In genomic region chr1:138507014-138507413, GRCm38 (mm10) we compare ENCODE assay signal across 9 mouse cellular contexts.
DNase-seq lines count a peak whose midpoint lies in the region; ATAC-seq lines count a peak whose summit lies in the region.
"Had no signal": no experiment of that assay in that cellular context is flagged by ENCODE, and none has a peak within 500 bp of the region (broad histone marks: within the 10 kb centered on the region; RNA-seq: fewer than 3 reads in every experiment).

No protein-coding gene starts in this region.

- no peak overlapping the region for H3K9ac ChIP-seq in hindbrain, embryonic 12.5 days
- no peak overlapping the region for H3K9ac ChIP-seq in hindbrain, embryonic 13.5 days
- H3K9ac ChIP-seq in forebrain, embryonic 11.5 days (ENCODE audit: low read length) = no peak overlapping the region
- no peak overlapping the region for H3K9ac ChIP-seq in neural tube, embryonic 15.5 days (replicated peaks)

- no peaks in the 10 kb centered on the region for H3K36me3 ChIP-seq in hindbrain, embryonic 12.5 days
- no peaks in the 10 kb centered on the region for H3K36me3 ChIP-seq in hindbrain, embryonic 13.5 days
- no peaks in the 10 kb centered on the region for H3K36me3 ChIP-seq in forebrain, embryonic 11.5 days (ENCODE audit: control insufficient read depth, insufficient read depth, low read length)
- no peaks in the 10 kb centered on the region for H3K36me3 ChIP-seq in neural tube, embryonic 15.5 days

- WGBS in hindbrain, embryonic 12.5 days = 50% methylated on average over 4 of the region's 4 CpGs
- 34% methylated on average over 4 of the region's 4 CpGs for WGBS in hindbrain, embryonic 13.5 days
- 35% methylated on average over 4 of the region's 4 CpGs for WGBS in forebrain, embryonic 11.5 days
- WGBS in neural tube, embryonic 15.5 days = 21% methylated on average over 4 of the region's 4 CpGs

- 0 out of 2 replicates have a peak, but pooled peaks cover 5% of the 10 kb centered on the region for H3K27me3 ChIP-seq in hindbrain, embryonic 12.5 days
- no peaks in the 10 kb centered on the region; the same call in 1 of the 2 replicates for H3K27me3 ChIP-seq in hindbrain, embryonic 13.5 days
- H3K27me3 ChIP-seq in forebrain, embryonic 11.5 days (ENCODE audit: control insufficient read depth, insufficient read depth, low read length) = no peaks in the 10 kb centered on the region
- H3K27me3 ChIP-seq in neural tube, embryonic 15.5 days (replicated peaks) = no peaks in the 10 kb centered on the region

- H3K4me3 ChIP-seq in hindbrain, embryonic 12.5 days = no peak overlapping the region
- no peak overlapping the region for H3K4me3 ChIP-seq in hindbrain, embryonic 13.5 days
- no peak overlapping the region for H3K4me3 ChIP-seq in forebrain, embryonic 11.5 days (ENCODE audit: low read depth, low read length)
- no peak overlapping the region for H3K4me3 ChIP-seq in neural tube, embryonic 15.5 days (replicated peaks)
- H3K4me3 ChIP-seq: erythroblast, embryonic 14.5 days had no signal

- H3K4me1 ChIP-seq in hindbrain, embryonic 12.5 days = peaks cover 20% of the 10 kb centered on the region
- H3K4me1 ChIP-seq in hindbrain, embryonic 13.5 days (replicated peaks) = peaks cover 28% of the 10 kb centered on the region
- H3K4me1 ChIP-seq in forebrain, embryonic 11.5 days (replicated peaks; ENCODE audit: control insufficient read depth, insufficient read depth, low read length) = peaks cover 4% of the 10 kb centered on the region
- peaks cover 12% of the 10 kb centered on the region for H3K4me1 ChIP-seq in neural tube, embryonic 15.5 days

- H3K9me3 ChIP-seq in hindbrain, embryonic 12.5 days (replicated peaks) = no peaks in the 10 kb centered on the region
- no peaks in the 10 kb centered on the region for H3K9me3 ChIP-seq in hindbrain, embryonic 13.5 days
- no peaks in the 10 kb centered on the region for H3K9me3 ChIP-seq in forebrain, embryonic 11.5 days (ENCODE audit: control insufficient read depth, low read length)
- H3K9me3 ChIP-seq in neural tube, embryonic 15.5 days (replicated peaks) = no peaks in the 10 kb centered on the region

- no peak for DNase-seq in forebrain, embryonic 11.5 days (ENCODE audit: low spot score)
- DNase-seq in lung, adult 18-20 months = peak; percentile 26 to 56
- no peak for DNase-seq in spleen, adult 12 weeks (ENCODE audit: low spot score)
- DNase-seq in right cerebral cortex, postnatal 14 days = no peak
- no peak for DNase-seq in spleen, postnatal 14 days (ENCODE audit: low spot score in 2 of 2)

- H3K4me2 ChIP-seq in hindbrain, embryonic 12.5 days (replicated peaks) = no peak overlapping the region
- H3K4me2 ChIP-seq in hindbrain, embryonic 13.5 days = no peak overlapping the region
- no peak overlapping the region for H3K4me2 ChIP-seq in forebrain, embryonic 11.5 days (ENCODE audit: low read depth, low read length, severe bottlenecking)
- H3K4me2 ChIP-seq in neural tube, embryonic 15.5 days = no peak overlapping the region

- peak; percentile 38; the same call in 1 of the 2 replicates for ATAC-seq in hindbrain, embryonic 12.5 days (ENCODE audit: low FRiP score)
- ATAC-seq in hindbrain, embryonic 13.5 days (ENCODE audit: low FRiP score) = no peak
- ATAC-seq in forebrain, embryonic 11.5 days (replicated peaks; ENCODE audit: low FRiP score) = peak; percentile 65
- 0 out of 2 replicates have a peak, but pooled peaks have one; percentile 30 for ATAC-seq in neural tube, embryonic 15.5 days (ENCODE audit: low FRiP score)

- H3K27ac ChIP-seq in hindbrain, embryonic 12.5 days = no peak overlapping the region
- H3K27ac ChIP-seq in hindbrain, embryonic 13.5 days = no peak overlapping the region
- H3K27ac ChIP-seq in forebrain, embryonic 11.5 days (ENCODE audit: low read depth, low read length) = peak overlapping the region; percentile 7; the same call in 1 of the 2 replicates
- no peak overlapping the region for H3K27ac ChIP-seq in neural tube, embryonic 15.5 days (replicated peaks)

Comparison
In these comparisons a context has a peak if more than half of its experiments do, and no peak if none do; other contexts are left out.
1. DNase-seq: peak in lung, adult 18-20 months (2 of 2); none in forebrain, embryonic 11.5 days (single experiment), spleen, adult 12 weeks (single experiment), right cerebral cortex, postnatal 14 days (single experiment) and spleen, postnatal 14 days (0 of 2).